Mouse (Mus musculus): ENCODE data around the gene Batf. TPM values are rescaled to one million over a fixed set of nuclear protein-coding genes. Genes with fewer than 3 reads are reported as not detected.
A peak's percentile ranks its signal among the peaks of the same experiment; 100 is the strongest.
"Not testable (repeated sequence)": the region's sequence is repeated elsewhere in the genome, so short reads cannot be mapped to it uniquely, and the experiment has no call there.

The Batf gene
- polyA plus RNA-seq, 1 experiment, result 2.2 TPM

DNA sequence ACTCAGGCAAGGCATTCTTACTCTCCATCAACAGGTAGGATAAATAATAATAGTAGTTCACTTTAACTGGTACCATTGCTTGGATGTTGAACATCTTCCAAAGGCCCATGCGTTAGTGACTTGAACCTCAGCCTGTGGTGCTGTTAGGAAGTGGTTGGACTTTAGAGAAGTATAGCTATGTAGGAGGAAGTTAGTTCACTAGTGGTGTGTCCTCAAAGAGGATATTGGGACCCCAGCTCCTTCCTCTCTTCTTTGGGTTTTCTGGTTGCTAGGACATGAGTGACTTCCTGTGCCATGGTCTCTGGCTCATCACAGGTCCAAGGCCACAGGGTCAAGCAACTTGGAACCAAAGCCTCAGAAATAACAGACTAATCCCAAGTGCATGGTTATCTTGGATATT lies 38.5 kb upstream of the Batf start:
- Histone ChIP-seq H3K4me1 (ENCODE audit: control insufficient read depth, insufficient read depth, low read length) (no peaks in the 10 kb centered on the region), H3K4me3 (ENCODE audit: insufficient read depth, low read length) (no peak overlapping the region), H3K27ac (ENCODE audit: insufficient read depth, low read length) (no peak overlapping the region)
- TF ChIP-seq POLR2A (IDR thresholded peaks at IDR 0.05; ENCODE audit: low read depth, low read length), result no peak
- TF ChIP-seq CTCF (IDR thresholded peaks at IDR 0.05; ENCODE audit: borderline replicate concordance, insufficient read depth, low read length), result no peak

DNA sequence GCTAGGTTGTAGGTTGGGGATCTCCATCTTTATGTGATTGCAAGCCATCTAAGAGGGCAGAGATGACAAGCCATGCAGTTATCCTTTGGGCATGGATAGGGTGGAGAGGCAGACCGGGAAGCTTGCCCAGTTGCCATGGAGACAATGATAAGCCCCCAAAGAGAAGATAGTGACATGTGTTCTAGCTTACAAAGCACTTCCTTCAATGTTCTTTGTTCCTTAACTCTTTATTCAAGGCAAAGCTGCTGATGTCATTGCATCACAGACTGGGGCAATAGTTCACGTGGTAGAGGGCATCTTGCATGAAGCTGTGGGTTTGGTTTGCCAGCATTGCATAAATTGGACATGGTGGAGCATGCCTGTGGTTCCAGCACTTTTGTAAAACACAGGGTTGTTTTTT lies 27.1 kb upstream of the Batf start:
- TF ChIP-seq CTCF (IDR thresholded peaks at IDR 0.05; ENCODE audit: borderline replicate concordance, insufficient read depth, low read length) (no peak), POLR2A (IDR thresholded peaks at IDR 0.05; ENCODE audit: low read depth, low read length) (no peak)
- Histone ChIP-seq H3K27ac (ENCODE audit: insufficient read depth, low read length) (no peak overlapping the region), H3K4me3 (ENCODE audit: insufficient read depth, low read length) (no peak overlapping the region), H3K4me1 (ENCODE audit: control insufficient read depth, insufficient read depth, low read length) (no peaks in the 10 kb centered on the region)

DNA sequence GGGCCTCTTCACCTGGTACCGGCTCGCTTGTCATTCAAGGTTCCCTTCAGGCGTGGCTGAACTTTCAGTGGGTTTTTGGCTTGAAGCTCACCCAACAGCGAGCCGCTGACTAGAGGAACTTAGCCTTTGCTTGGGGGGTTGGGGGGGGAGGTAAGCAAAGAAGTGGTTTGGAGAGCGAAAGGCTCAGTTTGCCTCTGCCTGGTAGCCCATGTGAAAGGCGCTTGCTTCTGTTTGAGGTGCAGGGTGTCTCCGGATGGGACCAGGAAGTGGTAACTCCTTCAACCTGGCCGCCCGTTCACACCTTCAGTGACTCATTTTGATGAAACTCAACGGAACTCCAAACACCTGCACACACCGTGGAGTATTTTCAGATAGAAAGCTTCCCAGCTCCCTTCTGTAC lies 25.6 kb upstream of the Batf start:
- no peak overlapping the region for H3K4me3 ChIP-seq (ENCODE audit: insufficient read depth, low read length)
- TF ChIP-seq POLR2A (IDR thresholded peaks at IDR 0.05; ENCODE audit: low read depth, low read length), result no peak
- no peak for TF ChIP-seq CTCF (IDR thresholded peaks at IDR 0.05; ENCODE audit: borderline replicate concordance, insufficient read depth, low read length)
- H3K27ac ChIP-seq (ENCODE audit: insufficient read depth, low read length), result no peak overlapping the region
- H3K4me1 ChIP-seq (ENCODE audit: control insufficient read depth, insufficient read depth, low read length), result no peaks in the 10 kb centered on the region

DNA sequence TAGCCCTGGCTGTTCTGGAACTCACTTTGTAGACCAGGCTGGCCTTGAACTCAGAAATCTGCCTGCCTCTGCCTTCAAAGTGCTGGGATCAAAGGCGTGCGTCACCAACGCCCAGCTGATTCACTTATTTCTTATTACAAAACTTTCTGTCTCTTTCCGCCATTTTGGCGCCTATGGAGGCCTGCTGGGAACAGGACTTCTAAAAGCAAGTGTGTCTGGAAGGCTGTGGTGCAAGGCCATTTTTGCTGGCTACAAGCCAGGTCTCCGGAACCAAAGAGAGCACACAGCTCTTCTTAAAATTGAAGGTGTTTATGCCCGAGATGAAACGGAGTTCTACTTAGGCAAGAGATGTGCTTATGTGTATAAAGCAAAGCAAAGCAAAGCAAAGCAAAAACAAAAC lies 24.2 kb upstream of the Batf start:
- not testable (repeated sequence) for H3K4me3 ChIP-seq (ENCODE audit: insufficient read depth, low read length); H3K4me1 ChIP-seq (ENCODE audit: control insufficient read depth, insufficient read depth, low read length); H3K27ac ChIP-seq (ENCODE audit: insufficient read depth, low read length)

DNA sequence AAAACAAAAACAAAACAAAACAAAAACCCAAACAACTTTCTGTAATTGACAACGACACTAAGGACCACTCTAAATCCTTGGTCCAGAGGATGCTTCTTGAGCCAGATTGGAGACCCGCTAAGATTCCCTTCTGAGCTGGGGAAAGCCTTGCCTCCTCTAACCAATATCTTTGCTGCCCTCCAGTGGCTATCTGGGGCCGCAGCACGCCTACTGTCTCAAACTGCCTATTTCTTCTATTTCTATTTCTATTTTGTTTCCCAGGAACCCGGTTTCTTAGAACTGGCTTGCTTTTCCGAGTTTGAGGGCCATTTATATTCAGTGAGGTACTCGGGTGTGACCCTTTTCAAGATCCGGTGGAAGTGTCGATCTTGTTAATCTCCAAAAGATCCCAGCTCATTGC lies 23.6 kb upstream of the Batf start:
- H3K4me3 ChIP-seq (ENCODE audit: insufficient read depth, low read length), result no peak overlapping the region
- no peak overlapping the region for H3K27ac ChIP-seq (ENCODE audit: insufficient read depth, low read length)
- no peaks in the 10 kb centered on the region for H3K4me1 ChIP-seq (ENCODE audit: control insufficient read depth, insufficient read depth, low read length)
- TF ChIP-seq POLR2A (IDR thresholded peaks at IDR 0.05; ENCODE audit: low read depth, low read length) (no peak), CTCF (IDR thresholded peaks at IDR 0.05; ENCODE audit: borderline replicate concordance, insufficient read depth, low read length) (peak; percentile 60; the same call in 1 of the 2 replicates)

DNA sequence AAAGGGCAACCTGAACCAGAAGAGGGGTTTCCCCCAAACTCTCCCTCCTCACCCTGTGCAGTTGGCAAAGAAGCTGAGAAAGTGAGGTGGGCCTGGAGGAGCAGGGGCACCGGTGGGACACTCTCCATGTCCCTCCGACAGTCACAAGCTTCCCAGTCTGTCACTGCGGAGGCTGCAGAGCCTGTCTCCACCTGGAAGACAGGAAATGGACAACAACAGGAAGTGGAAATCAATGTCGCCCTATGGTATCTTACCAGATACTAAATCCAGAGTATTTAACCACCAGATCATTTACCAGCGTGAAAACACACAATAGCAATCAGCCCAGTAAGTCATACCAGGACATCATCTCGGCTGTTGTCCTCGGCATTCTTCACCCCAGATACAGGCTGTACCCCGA lies 20.4 kb upstream of the Batf start:
- Histone ChIP-seq H3K4me3 (ENCODE audit: insufficient read depth, low read length) (no peak overlapping the region), H3K4me1 (ENCODE audit: control insufficient read depth, insufficient read depth, low read length) (no peaks in the 10 kb centered on the region), H3K27ac (ENCODE audit: insufficient read depth, low read length) (no peak overlapping the region)
- TF ChIP-seq POLR2A (IDR thresholded peaks at IDR 0.05; ENCODE audit: low read depth, low read length) (no peak), CTCF (IDR thresholded peaks at IDR 0.05; ENCODE audit: borderline replicate concordance, insufficient read depth, low read length) (no peak)

DNA sequence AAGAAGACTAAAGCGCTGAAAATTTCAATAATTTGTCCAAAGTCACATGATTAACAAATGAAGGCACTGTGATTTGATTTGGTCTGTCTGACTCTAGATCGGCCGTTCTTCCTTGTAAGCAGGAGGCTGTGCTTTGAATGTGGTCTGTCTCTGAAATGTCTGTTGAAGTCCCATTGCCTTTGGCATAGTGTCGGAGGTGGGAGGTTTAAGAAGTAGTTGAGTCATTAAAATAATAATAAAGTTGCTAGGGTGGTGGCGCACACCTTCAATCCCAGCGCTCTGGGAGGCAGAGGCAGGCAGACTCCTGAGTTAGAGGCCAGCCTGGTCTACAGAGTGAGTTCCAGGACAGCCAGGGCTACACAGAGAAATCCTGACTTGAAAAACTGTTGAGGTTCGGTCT lies 19.4 kb upstream of the Batf start:
- TF ChIP-seq POLR2A (IDR thresholded peaks at IDR 0.05; ENCODE audit: low read depth, low read length) (no peak), CTCF (IDR thresholded peaks at IDR 0.05; ENCODE audit: borderline replicate concordance, insufficient read depth, low read length) (no peak)
- H3K4me1 ChIP-seq (ENCODE audit: control insufficient read depth, insufficient read depth, low read length), result no peaks in the 10 kb centered on the region
- H3K4me3 ChIP-seq (ENCODE audit: insufficient read depth, low read length), result no peak overlapping the region
- no peak overlapping the region for H3K27ac ChIP-seq (ENCODE audit: insufficient read depth, low read length)

DNA sequence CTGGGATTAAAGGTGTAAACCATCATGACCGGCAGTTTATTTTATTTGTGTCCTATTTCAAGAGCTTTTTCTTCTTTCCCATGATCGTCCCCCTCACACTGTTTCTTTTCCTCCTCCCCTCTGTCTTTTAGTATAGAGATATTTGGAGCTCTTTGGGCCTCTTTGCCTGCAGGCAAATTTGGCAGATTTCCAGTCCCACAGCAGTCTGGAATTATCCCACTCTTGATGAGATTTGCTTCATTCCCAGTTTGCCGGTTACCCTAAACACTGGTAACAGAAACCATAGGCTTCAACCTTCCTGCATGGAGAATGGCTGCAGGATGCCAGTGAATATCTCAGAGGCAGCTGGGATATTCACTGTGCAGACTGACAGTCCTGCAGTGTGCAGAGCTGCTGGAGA lies 17.8 kb upstream of the Batf start:
- Histone ChIP-seq H3K27ac (ENCODE audit: insufficient read depth, low read length) (no peak overlapping the region), H3K4me3 (ENCODE audit: insufficient read depth, low read length) (no peak overlapping the region), H3K4me1 (ENCODE audit: control insufficient read depth, insufficient read depth, low read length) (no peaks in the 10 kb centered on the region)
- TF ChIP-seq CTCF (IDR thresholded peaks at IDR 0.05; ENCODE audit: borderline replicate concordance, insufficient read depth, low read length), result no peak
- no peak for TF ChIP-seq POLR2A (IDR thresholded peaks at IDR 0.05; ENCODE audit: low read depth, low read length)

DNA sequence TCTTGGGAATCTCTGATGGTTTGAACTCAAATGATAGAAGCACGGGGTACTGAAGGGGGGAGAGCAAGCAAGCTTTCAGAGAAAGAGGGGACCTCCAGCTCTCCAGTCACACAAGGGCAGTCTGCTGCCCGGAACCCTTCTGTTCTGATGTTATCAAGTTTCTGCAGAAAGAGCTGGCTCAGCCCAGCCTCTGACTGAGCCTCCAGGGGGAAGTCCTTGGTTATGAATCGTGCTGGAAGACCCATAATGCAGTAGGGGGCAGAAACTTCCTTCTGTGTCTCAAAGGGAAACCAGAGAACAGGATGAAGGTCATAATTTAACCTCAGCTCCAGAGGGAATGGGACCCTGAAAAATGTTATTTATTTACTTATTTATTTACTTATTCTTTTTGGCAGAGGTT lies 16.4 kb upstream of the Batf start:
- Histone ChIP-seq H3K4me1 (ENCODE audit: control insufficient read depth, insufficient read depth, low read length) (no peaks in the 10 kb centered on the region), H3K4me3 (ENCODE audit: insufficient read depth, low read length) (no peak overlapping the region), H3K27ac (ENCODE audit: insufficient read depth, low read length) (no peak overlapping the region)
- no peak for TF ChIP-seq CTCF (IDR thresholded peaks at IDR 0.05; ENCODE audit: borderline replicate concordance, insufficient read depth, low read length)
- TF ChIP-seq POLR2A (IDR thresholded peaks at IDR 0.05; ENCODE audit: low read depth, low read length), result no peak

DNA sequence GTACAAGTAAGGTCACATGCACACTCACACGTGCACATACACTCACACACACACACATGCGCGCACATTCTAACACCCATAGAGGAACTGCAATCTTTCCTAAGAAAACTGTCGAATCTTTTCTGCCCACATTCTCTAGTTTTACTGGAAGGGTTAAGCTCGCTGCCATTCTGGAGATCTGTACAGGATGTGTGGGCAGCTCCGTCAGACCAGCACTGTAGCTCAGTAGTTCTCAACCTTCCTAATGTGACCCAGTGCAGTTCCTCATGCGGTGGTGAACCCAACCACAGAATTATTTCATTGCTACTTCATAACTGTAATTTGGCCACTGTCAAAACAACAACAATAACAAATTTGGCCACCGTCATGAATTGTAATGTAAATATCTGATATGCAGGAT lies 12.6 kb upstream of the Batf start:
- Histone ChIP-seq H3K4me1 (ENCODE audit: control insufficient read depth, insufficient read depth, low read length) (no peaks in the 10 kb centered on the region), H3K4me3 (ENCODE audit: insufficient read depth, low read length) (no peak overlapping the region), H3K27ac (ENCODE audit: insufficient read depth, low read length) (no peak overlapping the region)
- TF ChIP-seq CTCF (IDR thresholded peaks at IDR 0.05; ENCODE audit: borderline replicate concordance, insufficient read depth, low read length), result no peak
- no peak for TF ChIP-seq POLR2A (IDR thresholded peaks at IDR 0.05; ENCODE audit: low read depth, low read length)

DNA sequence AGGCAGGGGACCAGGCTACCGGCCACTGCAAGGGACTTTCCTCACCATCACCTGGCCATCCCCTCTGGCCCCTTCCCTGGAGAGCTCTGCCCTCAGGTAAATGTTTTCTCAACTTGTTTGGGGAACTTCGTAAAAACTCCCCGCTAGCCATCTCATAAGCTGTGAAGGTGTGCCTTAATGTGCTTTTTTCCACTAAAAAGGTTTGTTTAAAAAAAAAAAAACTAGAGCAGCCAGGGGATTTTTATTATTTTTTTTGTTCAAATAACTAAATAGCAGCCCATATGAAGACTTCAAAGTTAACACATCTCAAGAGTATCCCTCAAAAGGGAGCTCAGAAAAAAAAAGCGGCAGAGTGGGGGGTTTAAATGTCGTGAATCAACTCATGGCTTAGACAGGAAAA lies 7.4 kb upstream of the Batf start:
- H3K4me1 ChIP-seq (ENCODE audit: control insufficient read depth, insufficient read depth, low read length), result no peaks in the 10 kb centered on the region
- no peak overlapping the region for H3K27ac ChIP-seq (ENCODE audit: insufficient read depth, low read length)
- TF ChIP-seq CTCF (IDR thresholded peaks at IDR 0.05; ENCODE audit: borderline replicate concordance, insufficient read depth, low read length), result no peak
- no peak overlapping the region for H3K4me3 ChIP-seq (ENCODE audit: insufficient read depth, low read length)
